Mouse (Mus musculus): ENCODE data around the gene Ppil4.

DNA sequence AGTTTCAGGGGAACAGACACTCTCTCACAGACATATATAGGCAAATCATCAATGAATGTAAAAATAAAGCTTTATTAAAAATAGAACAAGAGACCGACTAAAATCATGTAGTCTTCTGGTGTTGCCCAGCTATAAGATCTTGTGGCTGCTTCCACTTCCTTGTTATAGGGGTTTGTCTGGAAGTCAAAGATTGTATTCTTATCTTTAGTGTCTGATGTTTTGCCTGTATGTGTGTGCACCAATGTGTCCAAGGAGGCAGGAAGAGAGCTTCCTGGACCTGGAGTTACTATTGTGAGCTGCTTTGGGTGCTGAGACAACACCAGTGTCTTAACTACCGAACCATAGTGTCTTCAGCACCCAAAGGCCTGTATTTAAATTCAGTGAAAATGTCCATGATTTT is 35.1 kb upstream of the Ppil4 start:
- no peak for TF ChIP-seq PAX5 (IDR thresholded peaks at IDR 0.05; ENCODE audit: low read length)
- TF ChIP-seq CTCF (conservative IDR thresholded peaks at IDR 0.05 in 1 of 2, IDR thresholded peaks at IDR 0.05 in 1 of 2; ENCODE audit: low read depth in 2 of 2, low read length in 2 of 2): no peak
- TF ChIP-seq NRF1 (IDR thresholded peaks at IDR 0.05; ENCODE audit: low read depth, low read length): no peak
- no peak for TF ChIP-seq USF1 (IDR thresholded peaks at IDR 0.05; ENCODE audit: low read depth, low read length)
- TF ChIP-seq POLR2A (IDR thresholded peaks at IDR 0.05; ENCODE audit: low read depth, low read length): no peak
- no peak for TF ChIP-seq TCF12 (IDR thresholded peaks at IDR 0.05; ENCODE audit: low read depth, low read length)
- no peak for TF ChIP-seq MXI1 (IDR thresholded peaks at IDR 0.05; ENCODE audit: low read depth, low read length)
- no peak for TF ChIP-seq MYC (IDR thresholded peaks at IDR 0.05; ENCODE audit: low read depth, low read length)
- TF ChIP-seq ZMIZ1 (IDR thresholded peaks at IDR 0.05; ENCODE audit: low read depth, low read length): no peak
- no peak for TF ChIP-seq TBP (conservative IDR thresholded peaks at IDR 0.05; ENCODE audit: low read depth, low read length)
- TF ChIP-seq E2F4 (IDR thresholded peaks at IDR 0.05; ENCODE audit: insufficient replicate concordance, low read depth, low read length): no peak
- no peak for TF ChIP-seq MAZ (IDR thresholded peaks at IDR 0.05; ENCODE audit: low read depth, low read length)
- no peak for TF ChIP-seq ZNF384 (IDR thresholded peaks at IDR 0.05; ENCODE audit: low read depth, low read length)
- TF ChIP-seq EP300 (IDR thresholded peaks at IDR 0.05; ENCODE audit: low read length): no peak
